Mouse (Mus musculus): ENCODE measurements around the gene Map3k14.

- no peak for TF ChIP-seq GATA1 (IDR thresholded peaks at IDR 0.05; ENCODE audit: low read length)
- no peak for TF ChIP-seq TAL1 (IDR thresholded peaks at IDR 0.05; ENCODE audit: low read length)
These were observed 18.0 kb upstream of the Map3k14 start for GRCm38 (mm10) chr11:103285276-103285675.
